Mouse (Mus musculus): ENCODE measurements at regions not wholly inside any gene's neighbourhood (a gene's known extent, or its start where the extent isn't known, plus 50 kb on each side); places are given as distances from the start of the nearest gene placed in this dataset.

GRCm38 (mm10) chr14:36623036-36623435 lies 345.5 kb downstream of the Ccser2 start:
- no peak for DNase-seq

GRCm38 (mm10) chr14:36618459-36619085 lies 350.0 kb downstream of the Ccser2 start:
- no peak for DNase-seq

- DNase-seq: no peak
These were observed 350.6 kb downstream of the Ccser2 start for GRCm38 (mm10) chr14:36617987-36618386.

- no peak for DNase-seq
These were observed 353.7 kb downstream of the Ccser2 start for GRCm38 (mm10) chr14:36614926-36615325.

- DNase-seq: no peak
These were observed 355.7 kb downstream of the Ccser2 start for GRCm38 (mm10) chr14:36612860-36613259.

- DNase-seq: no peak
These were observed 384.4 kb downstream of the Ccser2 start for GRCm38 (mm10) chr14:36584065-36584635.

- DNase-seq: no peak
These were observed 385.1 kb downstream of the Ccser2 start for GRCm38 (mm10) chr14:36583338-36584064.

- no peak for DNase-seq
These were observed 405.2 kb downstream of the Ccser2 start for GRCm38 (mm10) chr14:36563229-36563865.

GRCm38 (mm10) chr14:36537402-36537801 lies 431.2 kb downstream of the Ccser2 start:
- DNase-seq: no peak

GRCm38 (mm10) chr14:36527310-36527709 lies 432.6 kb downstream of the 4930474N05Rik start:
- DNase-seq: no peak

- no peak for DNase-seq
These were observed 430.9 kb downstream of the 4930474N05Rik start for GRCm38 (mm10) chr14:36525591-36526037.

- no peak for DNase-seq
These were observed 407.6 kb downstream of the 4930474N05Rik start for GRCm38 (mm10) chr14:36502076-36502994.

GRCm38 (mm10) chr14:36499323-36499722 lies 404.6 kb downstream of the 4930474N05Rik start:
- DNase-seq: no peak

- DNase-seq: no peak
These were observed 390.8 kb downstream of the 4930474N05Rik start for GRCm38 (mm10) chr14:36485499-36485898.

GRCm38 (mm10) chr14:36471617-36472016 lies 376.9 kb downstream of the 4930474N05Rik start:
- no peak for DNase-seq

- no peak for DNase-seq
These were observed 375.6 kb downstream of the 4930474N05Rik start for GRCm38 (mm10) chr14:36470362-36470761.

- no peak for DNase-seq
These were observed 358.3 kb downstream of the 4930474N05Rik start for GRCm38 (mm10) chr14:36453049-36453448.

- DNase-seq: no peak
These were observed 355.4 kb downstream of the 4930474N05Rik start for GRCm38 (mm10) chr14:36450126-36450525.

- no peak for DNase-seq
These were observed 320.0 kb downstream of the 4930474N05Rik start for GRCm38 (mm10) chr14:36414656-36415273.

- no peak for DNase-seq
These were observed 319.5 kb downstream of the 4930474N05Rik start for GRCm38 (mm10) chr14:36414180-36414579.
